Mouse (Mus musculus) brain, embryonic 18.5 days (tissue): ENCODE data around the gene Slc2a5.
A peak's percentile ranks its signal among the peaks of the same experiment; 100 is the strongest.

Experiments used
- DNase-seq: peaks from one replicate; pipeline ENCODE4 v3.0.0-alpha.2; 2012; ENCODE audit warnings: low read depth, low spot score

Gene Slc2a5

DNA sequence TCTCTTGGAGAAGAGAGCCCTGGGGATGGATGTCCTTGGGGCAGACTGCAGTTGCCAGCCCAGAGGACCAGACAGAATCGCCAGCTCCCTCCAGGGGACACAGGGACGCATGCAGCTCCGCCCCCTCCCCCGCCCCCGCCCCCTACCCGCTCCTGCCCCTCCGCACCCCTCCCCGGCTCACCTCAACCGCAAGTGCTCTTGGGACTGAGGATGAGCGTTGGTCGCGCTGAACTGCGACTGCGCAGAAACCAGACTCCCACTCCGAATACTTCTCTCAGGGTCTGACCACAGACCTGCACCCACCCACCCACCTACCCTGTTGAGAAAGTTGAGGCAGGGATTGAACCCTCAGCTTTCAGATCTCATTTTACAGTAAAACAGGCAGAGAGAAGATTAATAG is at the start of gene Slc2a5:
TSS of gene Slc2a5 (plus strand) at position 229 of the 400 bp plus-strand sequence.
- no peak for DNase-seq

GRCm38 (mm10) chr4:150070136-150070535 is 48.9 kb upstream of the Slc2a5 start:
- no peak for DNase-seq

DNA sequence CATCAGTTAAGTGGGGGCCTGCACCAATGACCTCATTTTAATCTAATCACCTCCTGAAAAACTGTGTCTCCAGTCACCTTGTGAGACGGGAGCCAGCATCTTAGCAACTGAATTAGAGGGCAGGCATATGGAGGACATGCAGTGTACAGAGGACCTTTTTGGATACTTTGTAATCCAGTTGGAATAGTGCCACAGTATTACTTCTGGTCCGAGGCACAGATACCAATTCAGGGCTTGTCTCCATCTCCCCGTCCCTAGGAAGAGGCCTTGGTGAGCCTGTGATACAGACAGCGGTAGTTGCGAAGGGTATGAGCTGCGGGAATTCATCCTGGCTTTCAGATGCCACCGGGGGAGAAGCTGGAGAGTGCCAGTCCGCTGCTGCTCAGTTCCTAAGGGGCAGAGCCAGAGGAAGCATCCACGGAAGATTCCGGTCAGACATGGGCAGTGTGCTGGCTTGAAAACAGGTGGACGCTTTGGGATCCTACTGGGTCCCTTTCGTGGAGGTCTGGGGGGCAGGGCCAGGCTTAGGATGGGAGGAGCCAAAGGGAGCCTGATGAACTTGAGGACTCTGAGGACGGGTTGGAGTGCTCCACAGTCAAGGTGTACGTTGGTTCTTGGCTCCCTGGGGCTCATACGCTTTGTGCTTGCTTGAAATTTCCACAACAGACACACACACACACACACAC is 46.5 kb upstream of the Slc2a5 start:
- DNase-seq = no peak

- DNase-seq = no peak
These were observed 46.0 kb upstream of the Slc2a5 start for GRCm38 (mm10) chr4:150073102-150073473.

- no peak for DNase-seq
These were observed 43.7 kb upstream of the Slc2a5 start for GRCm38 (mm10) chr4:150075350-150075749.

DNA sequence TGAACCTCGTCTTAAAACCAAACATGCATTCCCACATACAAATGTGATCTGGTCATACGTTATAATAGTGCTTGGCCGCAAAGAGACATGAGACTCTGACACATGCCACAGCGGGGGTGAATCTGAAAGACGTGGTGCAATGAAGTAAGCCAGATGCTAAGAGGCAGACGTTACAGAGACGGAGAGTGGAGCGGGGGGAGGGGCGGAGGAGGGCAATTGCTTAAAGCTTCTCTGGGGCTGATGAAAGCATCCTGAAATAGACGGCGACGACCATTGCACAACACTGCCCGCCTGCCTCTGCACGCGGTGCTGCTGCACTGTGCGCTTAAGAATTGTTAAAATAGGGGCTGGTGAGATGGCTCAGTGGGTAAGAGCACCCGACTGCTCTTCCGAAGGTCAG is 42.9 kb upstream of the Slc2a5 start:
- no peak for DNase-seq

DNA sequence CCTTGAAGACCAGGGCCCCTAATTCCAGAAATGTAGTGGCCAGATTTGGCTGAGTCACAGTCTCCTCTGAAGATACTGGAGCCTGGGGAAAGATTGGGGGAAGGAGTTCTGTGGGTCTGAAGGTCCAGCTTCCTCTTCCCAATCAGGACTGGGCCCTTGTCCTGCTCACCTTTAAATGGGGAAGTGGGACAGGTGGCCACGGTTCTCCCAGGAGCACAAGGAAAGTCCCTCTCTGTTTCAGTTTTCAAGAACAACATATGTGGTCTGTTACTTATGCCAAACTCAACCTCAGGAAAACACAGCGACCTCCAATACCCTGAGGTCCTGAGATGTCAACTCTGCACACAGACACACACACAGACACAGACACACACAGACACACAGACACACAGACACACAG is 40.4 kb upstream of the Slc2a5 start:
- DNase-seq = no peak

DNA sequence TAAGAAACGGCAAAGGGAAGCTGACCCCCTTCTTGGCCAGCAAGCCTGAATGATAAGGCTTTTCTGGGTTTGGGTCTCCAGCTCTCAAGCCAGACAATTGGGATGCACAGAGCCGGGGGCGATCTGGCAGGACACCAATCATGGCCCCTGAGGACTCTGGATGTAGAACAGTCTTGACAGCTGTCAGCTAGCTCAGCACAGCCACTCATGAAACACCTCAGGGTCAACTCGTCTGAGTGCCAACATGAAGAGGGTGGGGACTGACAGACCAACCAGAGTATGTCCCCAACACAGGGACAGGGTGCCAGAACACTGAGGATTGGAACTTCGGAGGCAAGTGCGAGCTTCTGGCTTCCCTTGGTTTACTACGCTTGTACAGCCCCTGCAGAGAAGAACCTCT is 39.8 kb upstream of the Slc2a5 start:
- DNase-seq = no peak

- no peak for DNase-seq
These were observed 38.6 kb upstream of the Slc2a5 start for GRCm38 (mm10) chr4:150080330-150080967.

GRCm38 (mm10) chr4:150085366-150085765 is 33.7 kb upstream of the Slc2a5 start:
- DNase-seq = no peak

- no peak for DNase-seq
These were observed 32.3 kb upstream of the Slc2a5 start for GRCm38 (mm10) chr4:150086841-150087160.

GRCm38 (mm10) chr4:150087161-150087889 is 31.8 kb upstream of the Slc2a5 start, which contains the start of gene Gpr157:
Gene Gpr157, plus strand, starts transcription at chr4:150087365.
- DNase-seq = peak; percentile 66

- no peak for DNase-seq
These were observed 31.1 kb upstream of the Slc2a5 start for GRCm38 (mm10) chr4:150087890-150088530.

DNA sequence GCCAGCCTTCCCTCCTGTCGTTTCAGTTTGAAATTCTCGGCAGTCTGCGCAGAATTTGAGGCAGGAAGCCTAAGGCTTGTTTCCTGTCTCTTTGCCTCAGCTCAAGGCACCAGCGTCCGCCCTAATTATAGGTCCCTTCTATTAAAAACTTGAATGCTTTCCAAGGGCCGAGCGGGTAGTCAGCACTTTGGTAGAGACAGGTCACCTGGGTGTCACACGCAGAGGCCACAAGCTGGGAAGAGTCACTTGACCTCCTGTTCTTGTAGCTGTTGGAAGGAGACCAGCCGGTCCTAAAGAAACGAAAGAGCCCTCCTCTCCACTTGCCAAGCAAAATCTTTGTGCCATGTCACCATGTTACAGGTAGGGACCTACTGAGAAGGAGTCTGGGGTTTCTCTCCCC is 30.0 kb upstream of the Slc2a5 start:
- DNase-seq = no peak

- DNase-seq = no peak
These were observed 27.0 kb upstream of the Slc2a5 start for GRCm38 (mm10) chr4:150091887-150092582.

DNA sequence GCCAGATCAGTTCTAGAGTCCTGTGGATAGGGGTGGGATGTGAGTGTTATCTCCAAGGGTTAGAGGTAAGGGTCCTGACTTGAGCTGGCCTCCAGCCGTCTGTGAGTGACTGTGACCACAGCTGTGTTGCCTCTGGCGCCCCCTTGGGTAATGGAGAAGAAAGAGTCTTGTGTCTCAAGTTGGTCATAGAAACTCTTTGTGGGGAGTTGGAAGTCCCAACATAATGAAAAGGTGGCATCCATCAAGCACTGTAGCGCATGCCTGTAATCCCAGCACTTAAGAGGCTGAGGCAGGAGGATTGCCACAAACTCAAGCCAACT is 26.5 kb upstream of the Slc2a5 start:
- DNase-seq = no peak

DNA sequence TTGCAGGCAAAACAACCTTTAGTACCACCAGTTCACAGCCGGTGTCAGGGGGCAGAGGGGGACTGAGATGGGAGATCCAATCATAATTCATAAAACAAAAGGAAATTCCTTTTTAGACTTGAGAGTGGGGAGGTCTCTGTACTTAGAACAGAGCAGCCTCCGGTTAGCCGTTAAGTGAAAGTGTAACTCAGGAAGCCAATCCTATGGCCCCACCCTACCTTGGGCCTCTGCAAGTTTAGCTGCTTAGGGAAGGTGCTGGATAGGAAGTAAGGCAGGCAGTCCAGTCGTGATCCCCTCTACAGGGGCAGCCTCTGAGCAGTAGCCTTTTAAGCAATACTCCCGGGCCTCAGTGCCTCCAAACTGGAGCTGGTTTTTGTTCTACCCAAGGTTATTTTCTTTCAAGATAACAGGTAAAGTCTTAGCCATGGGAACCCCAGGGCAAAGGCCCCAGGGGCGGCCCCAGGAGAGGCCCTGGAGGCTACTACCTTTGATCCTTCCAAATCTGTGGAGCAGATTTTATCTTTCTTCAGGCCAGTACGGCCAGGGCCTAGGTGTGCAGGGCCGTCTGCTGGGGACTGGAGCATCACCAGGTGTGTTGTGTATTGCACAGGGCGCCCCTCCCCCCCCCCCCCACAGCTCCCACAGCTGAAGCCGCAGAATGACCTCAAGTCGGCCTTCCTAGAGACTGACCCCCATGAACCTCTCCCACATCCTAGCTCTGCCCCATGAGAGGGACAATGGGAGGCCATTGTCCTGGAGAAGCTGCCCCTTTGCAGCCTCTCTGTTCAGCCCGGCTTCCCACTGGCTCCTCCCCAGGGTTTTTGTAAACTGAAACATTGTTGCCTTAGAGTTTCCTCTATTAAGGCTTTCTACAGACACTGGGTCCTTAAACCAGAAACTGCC is 25.3 kb upstream of the Slc2a5 start:
- DNase-seq = no peak

DNA sequence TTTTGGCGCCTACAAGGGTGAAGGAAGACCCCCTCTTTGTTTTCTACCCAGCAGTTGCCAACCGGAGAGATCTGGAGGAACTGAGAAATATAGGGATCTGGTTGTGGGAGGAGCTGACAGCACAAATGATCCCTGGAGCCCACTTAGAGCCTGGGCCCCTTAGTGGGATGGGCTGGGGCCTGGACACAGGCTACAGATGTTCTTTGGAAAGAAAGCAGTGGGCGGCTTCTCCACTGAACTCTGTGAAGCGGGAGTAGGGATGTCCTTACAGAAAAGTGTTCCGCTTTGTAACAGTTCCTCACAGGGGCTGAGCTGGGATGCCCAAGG is 24.7 kb upstream of the Slc2a5 start:
- no peak for DNase-seq

- DNase-seq = no peak
These were observed 22.8 kb upstream of the Slc2a5 start for GRCm38 (mm10) chr4:150096309-150096708.

GRCm38 (mm10) chr4:150097847-150098246 is 21.2 kb upstream of the Slc2a5 start:
- no peak for DNase-seq

- no peak for DNase-seq
These were observed 20.2 kb upstream of the Slc2a5 start for GRCm38 (mm10) chr4:150098880-150099279.
